ENCODE assay signal across 9 mouse cellular contexts in genomic region chr4:143350047-143351015, GRCm38 (mm10). TPM values are rescaled to one million over a fixed set of nuclear protein-coding genes. Genes with fewer than 3 reads are reported as not detected.
A peak's percentile ranks its signal among the peaks of the same experiment; 100 is the strongest.
DNase-seq lines count a peak whose midpoint lies in the region; ATAC-seq lines count a peak whose summit lies in the region.
"Had no signal": no experiment of that assay in that cellular context is flagged by ENCODE, and none has a peak within 500 bp of the region (broad histone marks: within the 10 kb centered on the region; RNA-seq: fewer than 3 reads in every experiment).

No protein-coding gene starts in this region.

- peaks cover 52% of the 10 kb centered on the region for H3K27me3 ChIP-seq in hindbrain, embryonic 14.5 days (ENCODE audit: control insufficient read depth, insufficient read depth, low read length)
- H3K27me3 ChIP-seq in neural tube, embryonic 11.5 days (ENCODE audit: control insufficient read depth, insufficient read depth, low read length), result peaks cover 38% of the 10 kb centered on the region

- peak overlapping the region; percentile 53 for H3K4me3 ChIP-seq in hindbrain, embryonic 14.5 days (replicated peaks; ENCODE audit: low read length)
- H3K4me3 ChIP-seq in neural tube, embryonic 11.5 days (ENCODE audit: low read depth, low read length), result peak overlapping the region; percentile 49

- H3K4me1 ChIP-seq in hindbrain, embryonic 14.5 days (replicated peaks; ENCODE audit: control insufficient read depth, insufficient read depth, low read length), result peaks cover 9% of the 10 kb centered on the region; the same call in 1 of the 2 replicates
- H3K4me1 ChIP-seq in neural tube, embryonic 11.5 days (ENCODE audit: control insufficient read depth, insufficient read depth, low read length), result peaks cover 11% of the 10 kb centered on the region

- peak overlapping the region; percentile 97 for H3K4me2 ChIP-seq in hindbrain, embryonic 14.5 days (replicated peaks)
- peak overlapping the region; percentile 95 for H3K4me2 ChIP-seq in neural tube, embryonic 11.5 days (ENCODE audit: low read depth)

- H3K27ac ChIP-seq in hindbrain, embryonic 14.5 days, result no peak overlapping the region
- no peak overlapping the region for H3K27ac ChIP-seq in neural tube, embryonic 11.5 days (ENCODE audit: low read depth, low read length)

- peak; percentile 63; the same call in 1 of the 2 replicates for ATAC-seq in hindbrain, embryonic 14.5 days (ENCODE audit: low FRiP score)
- peak; percentile 43; the same call in 1 of the 2 replicates for ATAC-seq in neural tube, embryonic 11.5 days (ENCODE audit: insufficient read depth, low FRiP score, low TSS enrichment)
- ATAC-seq in megakaryocyte, adult 5-6 weeks (ENCODE audit: poor library complexity, severe bottlenecking), result no peak

- 3% methylated on average over 71 of the region's 72 CpGs for whole genome bisulfite sequencing in hindbrain, embryonic 14.5 days
- WGBS in neural tube, embryonic 11.5 days, result 3% methylated on average over 72 of the region's 72 CpGs

- H3K9ac ChIP-seq in hindbrain, embryonic 14.5 days, result peak overlapping the region; percentile 47
- H3K9ac ChIP-seq in neural tube, embryonic 11.5 days (ENCODE audit: low read length), result peak overlapping the region; percentile 49

- DNase-seq in embryo, embryonic 10.5 days (ENCODE audit: low spot score), result peak; percentile 25
- DNase-seq in embryo, embryonic 10 days (ENCODE audit: low spot score), result no peak
- DNase-seq in right cerebral cortex, postnatal 4 days, result peak; percentile 21
- DNase-seq in right cerebral cortex, postnatal 14 days, result no peak
- DNase-seq in hindbrain, embryonic 14.5 days (ENCODE audit: low spot score), result no peak
- peak; percentile 42 for DNase-seq in neural tube, embryonic 11.5 days (ENCODE audit: low spot score)
- no peak for DNase-seq in thymus, postnatal 14 days

- H3K9me3 ChIP-seq in hindbrain, embryonic 14.5 days (ENCODE audit: control insufficient read depth, low read length), result no peaks in the 10 kb centered on the region
- no peaks in the 10 kb centered on the region for H3K9me3 ChIP-seq in neural tube, embryonic 11.5 days (ENCODE audit: control insufficient read depth, low read length)

- no peaks in the 10 kb centered on the region for H3K36me3 ChIP-seq in hindbrain, embryonic 14.5 days (replicated peaks; ENCODE audit: control insufficient read depth, insufficient read depth)
- H3K36me3 ChIP-seq in neural tube, embryonic 11.5 days (ENCODE audit: control insufficient read depth, insufficient read depth, low read length), result no peaks in the 10 kb centered on the region

RNA-seq across cellular contexts. Expression of gene Lrrc38, which starts 0.8 kb away (rescaled TPM):
- polyA plus RNA-seq in hindbrain, embryonic 14.5 days (2014; fragmentation: Nextera tagmentation; extraction: Ambion mirVana), result 0.40 and 0.51 TPM in 2 replicates
- polyA plus RNA-seq in neural tube, embryonic 11.5 days (2014; fragmentation: Nextera tagmentation; extraction: Ambion mirVana), result 0.48 and 1.1 TPM in 2 replicates
- total RNA-seq in megakaryocyte, adult 5-6 weeks (2015), result not detected in 2 replicates
- not detected in 2 replicates for total RNA-seq in megakaryocyte, adult 5-6 weeks (2017)
- total RNA-seq: common myeloid progenitor, adult 5-6 weeks had no signal

RNA-seq across cellular contexts. Expression of gene Pramel1, which starts 43.9 kb away (rescaled TPM):
- polyA plus RNA-seq in hindbrain, embryonic 14.5 days (2014; fragmentation: Nextera tagmentation; extraction: Ambion mirVana), result not detected in 2 replicates
- polyA plus RNA-seq in neural tube, embryonic 11.5 days (2014; fragmentation: Nextera tagmentation; extraction: Ambion mirVana), result not detected in 2 replicates
- total RNA-seq in megakaryocyte, adult 5-6 weeks (2015), result not detected in 2 replicates
- total RNA-seq in megakaryocyte, adult 5-6 weeks (2017), result not detected in 2 replicates
- total RNA-seq: common myeloid progenitor, adult 5-6 weeks had no signal

RNA-seq across cellular contexts. Expression of gene Pdpn, which starts 51.0 kb away (rescaled TPM):
- 56.6 and 59.6 TPM in 2 replicates for polyA plus RNA-seq in hindbrain, embryonic 14.5 days (2014; fragmentation: Nextera tagmentation; extraction: Ambion mirVana)
- polyA plus RNA-seq in neural tube, embryonic 11.5 days (2014; fragmentation: Nextera tagmentation; extraction: Ambion mirVana), result 140 and 147 TPM in 2 replicates
- total RNA-seq in megakaryocyte, adult 5-6 weeks (2015), result 0.27 and 0.84 TPM in 2 replicates
- total RNA-seq in megakaryocyte, adult 5-6 weeks (2017), result not detected in 2 replicates
- total RNA-seq: common myeloid progenitor, adult 5-6 weeks had no signal

Comparison
In these comparisons a context has a peak if more than half of its experiments do, and no peak if none do; other contexts are left out.
1. DNase-seq: peak in embryo, embryonic 10.5 days (single experiment), right cerebral cortex, postnatal 4 days (single experiment) and neural tube, embryonic 11.5 days (single experiment); none in embryo, embryonic 10 days (single experiment), right cerebral cortex, postnatal 14 days (single experiment), hindbrain, embryonic 14.5 days (single experiment) and thymus, postnatal 14 days (single experiment).